Mouse (Mus musculus): ENCODE results near the gene Tspan9. TPM values are rescaled to one million over a fixed set of nuclear protein-coding genes. Genes with fewer than 3 reads are reported as not detected.

Tspan9 gene
- polyA plus RNA-seq, 1 experiment from 2014 or later = 19.6 TPM

DNA sequence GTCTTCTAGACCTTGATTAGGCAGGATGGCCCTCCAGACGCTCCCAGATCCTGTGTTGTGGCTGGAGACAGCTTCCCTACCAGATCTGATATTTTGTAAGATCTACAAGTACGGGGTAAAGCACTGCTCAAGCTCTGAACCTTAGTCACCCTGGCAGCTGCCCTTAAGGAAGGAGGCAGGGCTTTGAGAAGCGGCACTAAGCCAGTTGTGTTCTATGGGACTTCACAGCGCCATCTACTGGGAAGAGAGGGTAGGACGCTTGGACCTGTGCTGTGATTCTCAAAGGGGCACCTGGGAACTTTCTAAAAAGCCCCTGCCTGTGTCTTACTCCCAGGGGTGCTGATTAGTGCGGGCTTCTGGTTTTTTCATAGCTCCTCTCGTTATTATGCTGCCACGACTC is 222.7 kb downstream of the Tspan9 start:
- Histone ChIP-seq H3K4me1 (ENCODE audit: insufficient read depth) (no peaks in the 10 kb centered on the region), H3K36me3 (replicated peaks; ENCODE audit: insufficient read depth, low read length) (no peaks in the 10 kb centered on the region), H3K27me3 (ENCODE audit: insufficient read depth, low read length) (no peaks in the 10 kb centered on the region), H3K4me3 (ENCODE audit: low read depth, low read length) (no peak overlapping the region), H3K9ac (replicated peaks) (no peak overlapping the region), H3K27ac (ENCODE audit: low read depth) (no peak overlapping the region), H3K4me2 (ENCODE audit: low read depth, low read length) (no peak overlapping the region), H3K9me3 (ENCODE audit: low read length) (no peaks in the 10 kb centered on the region)
- ATAC-seq = no peak
- no peak for TF ChIP-seq EP300 (IDR thresholded peaks at IDR 0.05; ENCODE audit: low read depth)
- TF ChIP-seq CTCF (IDR thresholded peaks at IDR 0.05; ENCODE audit: low read depth) = peak; percentile 80
- peak; percentile 67 for DNase-seq
- WGBS (ENCODE audit: insufficient replicate concordance) = 6% methylated on average over 8 of the region's 8 CpGs

DNA sequence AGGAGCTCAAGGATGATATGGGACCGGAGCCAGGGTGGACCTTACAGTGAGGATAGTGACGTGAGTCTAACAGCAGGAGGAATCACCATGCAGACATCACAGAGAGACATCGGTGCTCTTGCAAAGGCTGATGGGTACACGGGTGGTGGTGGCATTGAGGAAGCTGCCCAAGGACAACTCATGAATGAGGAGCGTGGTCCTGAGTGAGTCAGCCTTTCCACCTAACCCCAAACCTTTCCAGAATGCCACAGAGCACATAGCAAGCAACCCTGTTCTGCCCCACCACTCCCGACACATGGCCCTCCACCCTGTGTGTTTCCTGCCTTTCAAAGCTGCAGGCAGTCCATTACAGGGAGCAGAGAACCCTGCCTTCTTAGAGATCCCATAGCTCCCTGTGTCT is 223.9 kb downstream of the Tspan9 start:
- DNase-seq (no peak), ATAC-seq (no peak)
- Histone ChIP-seq H3K4me3 (ENCODE audit: low read depth, low read length) (no peak overlapping the region), H3K4me2 (ENCODE audit: low read depth, low read length) (no peak overlapping the region), H3K27ac (ENCODE audit: low read depth) (no peak overlapping the region), H3K9me3 (ENCODE audit: low read length) (no peaks in the 10 kb centered on the region), H3K9ac (replicated peaks) (no peak overlapping the region), H3K36me3 (replicated peaks; ENCODE audit: insufficient read depth, low read length) (no peaks in the 10 kb centered on the region), H3K27me3 (ENCODE audit: insufficient read depth, low read length) (no peaks in the 10 kb centered on the region), H3K4me1 (ENCODE audit: insufficient read depth) (no peaks in the 10 kb centered on the region)
- 65% methylated on average over 6 of the region's 6 CpGs for WGBS (ENCODE audit: insufficient replicate concordance)
- TF ChIP-seq CTCF (IDR thresholded peaks at IDR 0.05; ENCODE audit: low read depth) (no peak), EP300 (IDR thresholded peaks at IDR 0.05; ENCODE audit: low read depth) (no peak)

DNA sequence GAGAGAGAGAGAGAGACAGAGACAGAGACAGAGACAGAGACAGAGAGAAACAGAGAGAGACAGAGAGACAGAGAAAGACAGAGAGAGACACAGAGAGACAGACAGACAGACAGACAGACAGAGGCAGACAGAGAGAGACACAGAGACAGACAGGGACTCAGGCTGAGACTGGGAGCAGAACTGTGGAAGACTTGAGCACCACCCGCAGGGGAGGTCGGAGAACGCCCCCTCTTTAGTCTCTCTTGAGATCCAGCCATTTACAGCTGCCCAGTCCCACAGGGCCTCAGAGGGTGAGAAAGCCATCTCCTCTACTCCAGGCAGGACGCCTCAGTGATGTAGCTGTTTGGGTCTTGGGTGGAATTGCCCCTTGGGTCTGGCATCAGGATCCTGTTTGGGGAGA is 225.7 kb downstream of the Tspan9 start:
- ATAC-seq (no peak), DNase-seq (no peak)
- no peaks in the 10 kb centered on the region for H3K9me3 ChIP-seq (ENCODE audit: low read length)
- H3K4me3 ChIP-seq (ENCODE audit: low read depth, low read length) = no peak overlapping the region
- no peak overlapping the region for H3K4me2 ChIP-seq (ENCODE audit: low read depth, low read length)
- no peaks in the 10 kb centered on the region for H3K36me3 ChIP-seq (replicated peaks; ENCODE audit: insufficient read depth, low read length)
- 63% methylated on average over 4 of the region's 4 CpGs for WGBS (ENCODE audit: insufficient replicate concordance)
- H3K4me1 ChIP-seq (ENCODE audit: insufficient read depth) = no peaks in the 10 kb centered on the region
- H3K27ac ChIP-seq (ENCODE audit: low read depth) = no peak overlapping the region
- TF ChIP-seq CTCF (IDR thresholded peaks at IDR 0.05; ENCODE audit: low read depth) (peak; percentile 13; the same call in 1 of the 2 replicates), EP300 (IDR thresholded peaks at IDR 0.05; ENCODE audit: low read depth) (no peak)
- H3K9ac ChIP-seq (replicated peaks) = no peak overlapping the region
- no peaks in the 10 kb centered on the region for H3K27me3 ChIP-seq (ENCODE audit: insufficient read depth, low read length)

DNA sequence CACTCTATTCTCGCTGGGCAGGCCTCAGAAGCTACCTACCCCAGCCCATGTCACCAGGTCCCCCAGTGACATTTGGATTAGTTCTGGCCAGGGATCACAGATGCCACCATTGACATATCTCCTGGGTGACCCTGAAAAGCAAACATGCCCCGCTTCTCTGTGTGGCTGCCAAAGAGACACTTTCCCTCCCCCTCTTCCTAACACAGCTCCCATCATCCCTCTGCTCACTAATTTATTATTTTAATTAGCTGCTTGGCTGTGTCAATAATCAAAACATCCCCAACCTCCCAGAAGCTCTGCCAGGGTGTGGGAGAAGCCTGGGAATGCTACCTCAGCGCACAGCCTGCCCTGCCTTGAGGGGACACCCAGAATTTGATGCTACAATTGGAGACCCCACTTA is 226.4 kb downstream of the Tspan9 start:
- no peak overlapping the region for H3K27ac ChIP-seq (ENCODE audit: low read depth)
- no peaks in the 10 kb centered on the region for H3K36me3 ChIP-seq (replicated peaks; ENCODE audit: insufficient read depth, low read length)
- no peak for TF ChIP-seq EP300 (IDR thresholded peaks at IDR 0.05; ENCODE audit: low read depth)
- TF ChIP-seq CTCF (IDR thresholded peaks at IDR 0.05; ENCODE audit: low read depth) = no peak
- no peak overlapping the region for H3K4me2 ChIP-seq (ENCODE audit: low read depth, low read length)
- H3K9ac ChIP-seq (replicated peaks) = no peak overlapping the region
- H3K9me3 ChIP-seq (ENCODE audit: low read length) = no peaks in the 10 kb centered on the region
- H3K4me3 ChIP-seq (ENCODE audit: low read depth, low read length) = no peak overlapping the region
- DNase-seq = no peak
- H3K4me1 ChIP-seq (ENCODE audit: insufficient read depth) = 0 out of 2 replicates have a peak, but pooled peaks cover 2% of the 10 kb centered on the region
- 59% methylated on average over 3 of the region's 3 CpGs for WGBS (ENCODE audit: insufficient replicate concordance)
- no peak for ATAC-seq
- H3K27me3 ChIP-seq (ENCODE audit: insufficient read depth, low read length) = no peaks in the 10 kb centered on the region

DNA sequence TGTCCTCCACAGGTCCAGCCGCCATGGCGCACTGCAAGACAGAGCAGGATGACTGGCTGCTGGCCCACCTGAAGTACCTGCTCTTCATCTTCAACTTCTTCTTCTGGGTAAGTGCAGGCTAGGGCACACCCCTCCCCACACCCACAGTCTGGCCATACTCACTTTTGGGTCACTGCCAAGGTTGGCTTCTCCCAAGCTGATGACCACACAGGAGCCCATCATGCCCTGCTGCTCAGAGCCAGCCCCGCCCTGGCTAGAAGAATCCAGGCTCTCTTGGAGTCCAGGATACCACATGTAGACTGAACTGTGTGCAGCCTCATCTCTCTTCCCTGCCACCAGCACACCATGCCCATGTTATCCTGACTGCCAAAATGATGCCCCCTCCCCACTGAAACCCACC is 230.5 kb downstream of the Tspan9 start:
- no peak overlapping the region for H3K4me2 ChIP-seq (ENCODE audit: low read depth, low read length)
- 0 out of 2 replicates have a peak, but pooled peaks cover 2% of the 10 kb centered on the region for H3K27me3 ChIP-seq (ENCODE audit: insufficient read depth, low read length)
- H3K4me3 ChIP-seq (ENCODE audit: low read depth, low read length) = no peak overlapping the region
- H3K27ac ChIP-seq (ENCODE audit: low read depth) = no peak overlapping the region
- ATAC-seq = no peak
- no peak for DNase-seq
- no peaks in the 10 kb centered on the region for H3K36me3 ChIP-seq (replicated peaks; ENCODE audit: insufficient read depth, low read length)
- 83% methylated on average over 3 of the region's 3 CpGs for WGBS (ENCODE audit: insufficient replicate concordance)
- no peak overlapping the region for H3K9ac ChIP-seq (replicated peaks)
- H3K9me3 ChIP-seq (ENCODE audit: low read length) = no peaks in the 10 kb centered on the region
- no peak for TF ChIP-seq CTCF (IDR thresholded peaks at IDR 0.05; ENCODE audit: low read depth)
- TF ChIP-seq EP300 (IDR thresholded peaks at IDR 0.05; ENCODE audit: low read depth) = no peak
- H3K4me1 ChIP-seq (ENCODE audit: insufficient read depth) = 0 out of 2 replicates have a peak, but pooled peaks cover 2% of the 10 kb centered on the region

DNA sequence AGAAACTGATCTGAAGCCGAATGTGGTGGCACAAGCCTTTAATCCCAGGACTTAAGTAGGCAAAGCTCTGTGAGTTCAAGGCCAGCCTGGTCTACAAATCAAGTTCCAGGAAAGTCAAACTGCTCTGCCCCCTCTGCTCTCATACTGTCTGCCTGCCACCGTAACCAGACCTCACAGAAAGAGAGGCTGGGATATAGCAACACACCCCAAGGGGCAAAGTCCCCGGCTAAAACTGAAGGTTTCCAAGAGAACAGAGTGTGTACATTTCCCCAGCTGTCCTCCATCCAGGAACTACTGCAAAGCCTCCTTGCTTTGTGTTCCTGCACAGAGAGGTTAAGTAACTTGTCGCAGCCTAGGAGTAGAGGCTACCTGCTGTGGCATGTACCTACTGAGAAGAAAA is 231.7 kb downstream of the Tspan9 start:
- Histone ChIP-seq H3K4me3 (ENCODE audit: low read depth, low read length) (no peak overlapping the region), H3K9me3 (ENCODE audit: low read length) (no peaks in the 10 kb centered on the region), H3K4me2 (ENCODE audit: low read depth, low read length) (no peak overlapping the region), H3K9ac (replicated peaks) (no peak overlapping the region), H3K27ac (ENCODE audit: low read depth) (no peak overlapping the region), H3K36me3 (replicated peaks; ENCODE audit: insufficient read depth, low read length) (no peaks in the 10 kb centered on the region), H3K4me1 (ENCODE audit: insufficient read depth) (0 out of 2 replicates have a peak, but pooled peaks cover 2% of the 10 kb centered on the region), H3K27me3 (ENCODE audit: insufficient read depth, low read length) (0 out of 2 replicates have a peak, but pooled peaks cover 2% of the 10 kb centered on the region)
- peak; percentile 54 for ATAC-seq
- 52% methylated on average over 4 of the region's 4 CpGs for WGBS (ENCODE audit: insufficient replicate concordance)
- no peak for DNase-seq
- no peak for TF ChIP-seq EP300 (IDR thresholded peaks at IDR 0.05; ENCODE audit: low read depth)

Small RNAs within 50 kb of the gene (microRNA-seq; reads per million reads assigned to microRNA genes)
- gene Gm26338 = not detected

Other genes with a start within 250 kb of the Tspan9 start
- 0.28 and 0.34 TPM in 2 replicates for gene Tead4, start 157.2 kb upstream of the Tspan9 start, polyA plus RNA-seq (2015; fragmentation: Nextera tagmentation; extraction: Ambion mirVana)
- 0.81 and 1.2 TPM in 2 replicates for gene Tulp3, start 212.3 kb upstream of the Tspan9 start, polyA plus RNA-seq (2015; fragmentation: Nextera tagmentation; extraction: Ambion mirVana)
- gene Rhno1, start 219.3 kb upstream of the Tspan9 start, polyA plus RNA-seq (2015; fragmentation: Nextera tagmentation; extraction: Ambion mirVana) = 30.0 and 31.3 TPM in 2 replicates
- 5.5 and 5.7 TPM in 2 replicates for gene Foxm1, start 219.4 kb upstream of the Tspan9 start, polyA plus RNA-seq (2015; fragmentation: Nextera tagmentation; extraction: Ambion mirVana)
- not detected in 2 replicates for gene Tex52, start 231.9 kb upstream of the Tspan9 start, polyA plus RNA-seq (2015; fragmentation: Nextera tagmentation; extraction: Ambion mirVana)
- gene Gm44596, start 231.9 kb upstream of the Tspan9 start, polyA plus RNA-seq (2015; fragmentation: Nextera tagmentation; extraction: Ambion mirVana) = not detected in 2 replicates

All from liver, postnatal 0 days (tissue).